Mouse (Mus musculus) brain, embryonic 18.5 days (tissue): ENCODE measurements at regions not wholly inside any gene's neighbourhood (a gene's known extent, or its start where the extent isn't known, plus 50 kb on each side); places are given as distances from the start of the nearest gene placed in this dataset.

Experiments used
- DNase-seq: peaks from one replicate; pipeline ENCODE4 v3.0.0-alpha.2; 2012; ENCODE audit warnings: low read depth, low spot score

DNA sequence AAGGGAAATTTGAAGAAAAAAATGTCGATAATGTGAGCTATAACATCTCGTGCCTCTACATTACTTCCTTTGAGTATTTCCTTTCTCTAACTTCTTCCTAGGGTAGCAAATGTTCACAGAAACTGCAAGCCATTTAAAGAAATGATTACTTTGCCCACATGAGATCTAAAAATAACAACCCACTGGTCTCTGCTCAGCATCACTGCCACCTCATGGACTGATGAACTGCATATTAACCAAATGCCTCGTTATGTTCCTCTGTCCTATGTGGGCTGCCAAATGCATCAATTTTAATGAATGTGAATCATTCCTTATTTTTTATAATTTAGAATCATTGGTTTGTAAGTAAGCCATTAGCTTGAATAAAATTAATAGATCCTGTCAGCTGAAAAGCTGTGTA lies 590.0 kb upstream of the Nr3c2 start:
- no peak for DNase-seq

GRCm38 (mm10) chr8:76328540-76328939 lies 570.7 kb upstream of the Nr3c2 start:
- DNase-seq = no peak

DNA sequence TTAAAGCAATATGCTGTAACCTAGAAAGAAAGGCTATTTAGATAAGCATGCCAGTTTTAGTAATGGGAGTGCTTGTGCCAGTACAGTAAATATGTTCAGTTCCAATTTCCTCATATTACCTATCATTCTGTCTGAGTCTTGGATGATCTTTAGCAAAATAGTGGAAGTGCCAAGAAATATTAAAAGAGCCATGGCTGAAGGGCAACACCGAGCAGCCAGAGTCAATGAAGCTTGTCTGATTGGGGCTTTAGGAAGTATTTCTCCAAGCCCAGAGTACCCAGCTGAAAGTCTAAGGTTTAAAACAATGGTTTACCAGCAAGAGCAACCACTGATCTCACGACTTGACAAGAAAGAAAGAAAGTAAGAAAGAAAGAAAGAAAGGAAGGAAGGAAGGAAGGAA lies 556.2 kb upstream of the Nr3c2 start:
- DNase-seq = no peak

DNA sequence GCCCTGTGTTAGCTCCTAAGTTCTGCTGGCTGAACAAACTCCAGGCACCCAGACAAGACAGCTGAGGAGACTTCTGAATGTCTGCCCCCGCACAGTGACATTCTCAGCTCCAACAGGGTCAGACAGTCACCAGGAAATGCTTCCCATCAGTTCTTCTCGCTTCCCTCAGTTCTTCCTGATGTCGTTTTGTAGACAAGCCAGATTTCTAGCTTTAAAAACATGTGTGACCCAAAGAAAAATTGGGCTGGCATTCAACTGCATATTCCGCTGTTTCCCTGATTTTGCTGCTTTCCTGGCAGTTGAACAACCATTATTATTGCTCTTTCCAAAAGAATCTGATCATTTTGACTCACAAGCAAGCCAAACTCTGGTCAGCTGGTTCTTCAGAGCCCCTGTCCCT lies 553.1 kb upstream of the Nr3c2 start:
- DNase-seq = no peak

DNA sequence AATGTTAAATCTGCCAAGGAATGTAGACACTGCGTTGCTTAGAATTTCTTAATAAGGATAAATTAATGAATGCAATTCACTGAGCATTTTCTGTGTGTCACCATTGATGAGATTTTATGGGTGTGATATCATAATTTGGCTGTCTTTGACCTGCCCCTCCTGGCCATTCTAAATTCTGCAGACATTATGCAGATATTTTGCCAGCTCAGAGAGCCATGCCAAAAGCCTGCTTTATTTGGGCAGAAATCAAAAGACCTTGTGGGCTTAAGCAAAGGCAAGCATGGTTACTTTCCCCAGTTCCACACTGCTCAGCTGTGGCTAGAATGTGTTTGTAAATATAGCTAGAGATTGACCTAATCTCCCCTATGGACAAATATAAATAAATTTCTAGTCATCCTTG lies 552.4 kb upstream of the Nr3c2 start:
- DNase-seq = no peak

GRCm38 (mm10) chr8:76374314-76374713 lies 524.9 kb upstream of the Nr3c2 start:
- DNase-seq = no peak

DNA sequence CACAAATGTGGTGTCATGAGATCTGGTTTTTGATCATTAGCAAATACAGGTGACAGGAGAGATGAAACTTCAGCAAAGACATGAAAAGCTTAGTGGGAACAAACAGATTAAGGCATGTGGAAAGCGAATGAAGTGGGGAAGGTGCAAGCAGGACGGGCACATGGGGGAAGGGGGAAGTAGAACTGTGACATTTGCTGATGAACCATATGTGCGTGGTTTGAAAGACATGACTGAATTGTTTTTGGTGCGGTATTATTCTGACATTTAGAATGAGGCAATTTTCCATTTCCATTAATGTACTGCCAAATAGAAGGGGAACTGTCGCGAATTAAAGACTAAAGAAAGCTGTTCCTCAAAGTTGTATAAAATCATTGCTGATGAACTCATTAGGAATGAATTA lies 521.5 kb upstream of the Nr3c2 start:
- DNase-seq = no peak

DNA sequence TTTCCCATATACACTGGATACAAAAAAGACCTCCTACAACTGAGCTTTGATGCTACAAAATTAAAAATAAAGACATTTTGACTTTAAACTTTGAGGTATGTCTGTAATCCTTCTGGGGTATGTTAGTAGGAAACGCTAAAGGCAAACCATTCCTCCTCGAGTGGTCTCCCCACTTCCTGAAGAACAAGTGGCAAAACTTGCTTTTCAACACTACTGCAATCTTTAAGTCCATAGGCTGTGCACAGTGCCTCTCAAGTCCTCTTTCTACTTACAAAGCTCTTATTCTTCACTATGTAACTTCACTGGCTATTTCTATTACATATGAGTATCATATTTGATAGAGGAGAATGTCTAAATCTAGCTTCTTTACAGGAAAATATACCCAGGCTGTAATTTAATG lies 517.6 kb upstream of the Nr3c2 start:
- no peak for DNase-seq

GRCm38 (mm10) chr8:76383583-76384281 lies 515.5 kb upstream of the Nr3c2 start:
- peak; percentile 43 for DNase-seq

- peak; percentile 46 for DNase-seq
These were observed 515.0 kb upstream of the Nr3c2 start for GRCm38 (mm10) chr8:76384282-76384637.

DNA sequence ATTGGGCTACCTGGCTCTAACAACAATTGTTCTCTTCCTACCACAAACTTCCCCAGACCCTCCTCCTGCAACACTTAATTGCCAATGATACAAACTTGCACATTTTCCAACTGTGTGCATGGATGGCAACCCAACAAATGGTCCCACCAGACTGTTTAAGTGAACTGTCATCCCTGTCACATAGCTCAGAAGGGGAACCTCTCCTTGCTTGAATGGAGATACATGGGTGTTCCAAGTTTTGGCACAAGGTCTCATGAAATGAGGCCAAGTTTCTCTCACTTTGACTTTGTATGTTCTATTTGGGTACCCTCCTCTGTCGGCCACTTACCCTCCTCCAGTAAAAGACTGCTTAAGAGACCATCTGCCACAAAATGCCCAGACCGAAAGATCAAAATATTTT lies 507.2 kb upstream of the Nr3c2 start:
- peak; percentile 20 for DNase-seq

- no peak for DNase-seq
These were observed 476.8 kb upstream of the Nr3c2 start for GRCm38 (mm10) chr8:76422459-76422858.

DNA sequence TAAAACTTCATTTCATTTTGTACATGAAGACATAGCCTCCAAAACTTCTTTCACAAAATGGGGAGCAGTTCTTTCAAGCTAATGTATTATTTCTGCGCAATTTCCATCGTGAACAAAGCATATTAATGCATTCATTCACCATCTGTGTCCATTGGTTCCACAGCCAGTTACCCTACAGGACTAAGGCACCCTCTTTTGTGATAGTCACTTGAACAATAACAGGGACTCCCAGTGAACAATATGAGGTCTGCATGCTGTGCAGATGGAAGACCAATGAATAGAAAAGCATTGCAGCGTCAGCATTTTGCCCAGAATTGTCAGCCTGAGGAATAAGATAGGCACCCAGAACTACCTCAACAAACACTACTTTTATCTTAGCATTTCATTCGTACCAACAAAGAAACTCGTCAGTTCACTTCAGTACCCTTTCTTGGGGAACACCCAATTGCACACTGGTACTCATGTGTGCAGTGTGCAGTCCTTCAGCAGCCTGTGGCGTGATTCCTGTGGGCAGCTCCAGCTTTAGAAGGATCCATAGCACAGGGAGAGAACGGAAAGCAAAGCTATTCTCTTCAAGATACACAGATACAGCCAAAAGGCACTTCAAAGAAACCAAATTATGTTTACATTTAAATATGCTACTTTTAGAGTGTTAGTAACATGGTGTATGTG lies 476.2 kb upstream of the Nr3c2 start:
- no peak for DNase-seq

DNA sequence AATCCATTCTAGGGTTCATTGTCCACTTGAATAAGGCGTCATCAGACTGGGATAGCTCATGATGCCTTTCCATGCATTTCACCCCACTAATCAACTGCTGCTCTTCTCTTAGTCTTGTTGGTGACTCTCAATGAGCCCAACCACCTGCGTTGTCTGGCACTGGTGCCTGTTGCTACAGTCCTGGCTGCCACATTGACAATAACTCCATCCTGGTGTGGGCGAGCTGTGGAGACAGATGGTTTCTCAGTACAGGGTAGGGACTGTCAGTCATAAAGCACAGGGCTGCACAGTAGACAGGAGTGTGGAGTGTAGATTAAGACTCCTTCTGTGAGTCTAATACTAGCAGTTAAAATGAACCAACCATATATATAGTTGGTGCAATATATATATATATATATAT lies 469.4 kb upstream of the Nr3c2 start:
- no peak for DNase-seq

GRCm38 (mm10) chr8:76432813-76433212 lies 466.4 kb upstream of the Nr3c2 start:
- DNase-seq = no peak

GRCm38 (mm10) chr8:76437951-76438350 lies 461.3 kb upstream of the Nr3c2 start:
- no peak for DNase-seq

GRCm38 (mm10) chr8:76474464-76475208 lies 424.6 kb upstream of the Nr3c2 start:
- DNase-seq = no peak

DNA sequence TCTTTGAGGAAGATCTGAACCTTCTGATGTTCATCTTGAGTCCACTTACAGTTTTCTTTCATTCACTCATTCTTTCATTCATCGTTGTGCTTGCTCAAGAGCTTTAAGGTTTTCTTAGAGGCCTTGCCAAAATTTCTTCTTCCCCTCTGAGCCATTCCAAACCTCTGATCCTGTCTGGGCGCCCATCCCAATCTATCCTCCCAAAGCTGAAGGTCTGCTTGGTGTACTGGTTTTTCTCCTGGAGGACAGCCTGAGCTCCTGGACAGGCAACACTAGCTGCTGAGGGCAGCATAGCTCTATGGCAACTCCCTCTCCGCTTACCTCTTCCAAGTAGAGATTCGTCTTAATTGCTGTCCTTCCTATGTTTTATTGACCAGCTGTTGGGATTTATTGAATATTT lies 420.3 kb upstream of the Nr3c2 start:
- no peak for DNase-seq

- DNase-seq = no peak
These were observed 395.6 kb upstream of the Nr3c2 start for GRCm38 (mm10) chr8:76503621-76504020.

DNA sequence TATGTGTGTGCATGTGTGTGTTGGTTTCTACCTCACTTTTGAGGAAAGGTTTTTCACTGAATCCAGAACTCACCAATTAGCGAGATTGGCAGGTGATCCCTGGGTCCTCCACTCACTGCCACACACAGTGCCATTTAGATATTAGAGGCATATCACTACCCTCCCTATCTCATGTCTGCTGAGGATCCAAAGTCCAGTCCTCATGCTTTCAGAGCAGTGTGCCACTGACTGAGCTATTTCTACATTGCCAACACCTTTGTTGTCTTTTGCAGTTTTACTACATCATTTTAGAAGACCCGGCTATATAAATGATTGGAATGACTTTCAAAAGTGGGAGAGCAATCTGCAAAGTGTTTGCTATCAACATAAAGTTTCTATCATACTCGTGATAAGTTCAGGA lies 392.0 kb upstream of the Nr3c2 start:
- DNase-seq = no peak

DNA sequence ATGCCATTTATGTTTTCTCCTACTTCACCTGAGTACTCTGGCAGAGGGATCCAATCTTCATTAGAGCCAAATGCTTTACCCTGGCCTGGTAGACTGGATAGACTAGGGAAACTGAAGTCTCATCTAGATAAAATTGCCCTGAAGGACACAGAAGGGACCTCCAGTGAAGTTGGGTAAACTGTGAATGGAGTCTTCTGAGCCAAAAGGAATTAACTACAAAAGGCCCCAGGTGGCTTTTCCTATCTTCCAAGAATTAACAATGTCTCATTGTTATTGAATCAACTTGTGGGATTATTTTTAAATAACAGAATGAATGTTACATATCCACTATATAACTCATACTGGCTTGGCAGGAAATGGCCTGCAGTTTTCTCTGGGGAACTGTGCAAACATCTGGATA lies 390.0 kb upstream of the Nr3c2 start:
- DNase-seq = no peak

DNA sequence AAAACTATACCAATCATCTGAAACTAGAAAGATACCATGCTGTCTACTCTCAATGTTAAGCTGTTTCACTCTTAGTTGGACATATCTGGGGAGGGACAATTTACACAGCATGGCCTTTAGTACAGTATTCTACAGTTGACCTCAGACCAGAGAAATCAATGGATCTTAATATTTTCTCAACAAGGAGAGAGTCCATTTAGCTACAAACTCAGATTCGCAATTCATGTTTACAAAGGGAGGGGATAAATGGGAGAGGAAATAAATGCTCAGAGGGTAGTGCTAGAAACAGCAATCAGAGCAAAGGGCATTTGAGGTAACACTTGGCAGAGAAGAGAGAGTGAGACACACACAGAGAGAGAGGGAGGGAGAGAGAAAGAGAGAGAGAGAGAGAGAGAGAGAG lies 385.1 kb upstream of the Nr3c2 start:
- DNase-seq = no peak
